Mouse (Mus musculus): ENCODE results near the gene Gpr179.

DNA sequence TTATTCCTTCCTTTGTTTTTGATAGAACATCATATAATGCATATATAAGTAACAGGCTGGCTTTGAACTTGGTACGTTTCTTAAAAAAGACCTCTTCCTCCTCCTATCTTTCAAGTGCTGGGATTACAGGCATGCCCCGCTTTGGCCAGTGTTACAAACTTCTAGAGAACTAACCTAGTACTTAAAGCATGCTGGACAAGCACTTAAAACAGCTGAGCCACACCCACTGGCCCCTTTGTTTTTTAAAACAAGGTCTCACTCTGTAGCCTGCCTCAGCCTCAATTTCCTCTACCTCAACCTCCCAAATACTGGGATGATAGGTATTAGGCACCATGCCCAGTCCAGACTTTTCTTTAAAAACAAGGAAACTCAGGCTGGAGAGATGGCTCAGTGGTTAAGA lies 2.8 kb upstream of the Gpr179 start:
- TF ChIP-seq GATA1 (IDR thresholded peaks at IDR 0.05; ENCODE audit: low read length) (no peak), TAL1 (IDR thresholded peaks at IDR 0.05; ENCODE audit: low read length) (no peak)
